Mouse (Mus musculus) cerebellum, postnatal 10 days (tissue): ENCODE measurements at regions not wholly inside any gene's neighbourhood (a gene's known extent, or its start where the extent isn't known, plus 50 kb on each side); places are given as distances from the start of the nearest gene placed in this dataset.
A peak's percentile ranks its signal among the peaks of the same experiment; 100 is the strongest.

Experiments
- DNase-seq, 2 experiments: peaks; one replicate each; pipeline ENCODE4 v3.0.0; 2021; ENCODE audit warnings: mixed read lengths in 2 of 2

DNA sequence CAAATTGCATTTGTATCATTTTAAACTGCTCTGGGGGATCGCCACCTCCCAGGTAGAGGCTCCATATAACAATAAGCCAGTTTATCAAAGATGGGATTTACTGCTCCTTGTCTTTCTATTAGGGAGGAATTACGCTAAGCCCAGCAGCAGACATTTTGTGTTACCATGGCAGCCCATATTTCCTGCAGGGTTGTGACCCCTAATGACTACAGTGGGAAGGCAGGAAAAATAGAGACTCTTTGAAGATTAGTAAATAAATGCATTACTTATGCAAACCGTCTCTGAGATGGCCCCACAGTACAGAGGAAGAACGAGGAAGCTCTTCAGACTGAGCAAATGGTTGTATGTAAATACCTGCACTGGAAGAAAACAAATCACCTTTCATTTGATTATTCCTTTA, 237.5 kb upstream of the Zic3 start:
- DNase-seq = peak in 1 of 2 experiments; percentile 7

DNA sequence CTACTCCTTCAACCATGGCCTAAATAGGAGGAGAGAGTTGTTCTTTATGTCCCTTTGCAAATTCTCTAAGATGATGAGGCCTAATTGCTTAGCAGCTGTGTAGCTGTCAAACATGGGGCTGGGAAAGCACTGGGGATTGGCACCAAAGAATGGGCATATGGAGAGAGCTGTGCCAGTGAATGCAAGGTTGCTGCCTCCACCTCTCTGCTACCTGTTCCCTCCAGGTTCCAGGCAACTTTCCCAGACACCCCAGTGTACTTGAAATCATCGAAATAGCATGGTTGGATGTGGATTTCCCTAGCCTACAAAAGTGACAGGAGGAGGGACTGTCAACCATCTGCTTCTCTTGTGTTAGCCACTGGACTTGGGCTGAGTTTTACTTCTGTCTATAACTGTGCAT, 234.9 kb upstream of the Zic3 start:
- peak; percentile 83 to 89 for DNase-seq

DNA sequence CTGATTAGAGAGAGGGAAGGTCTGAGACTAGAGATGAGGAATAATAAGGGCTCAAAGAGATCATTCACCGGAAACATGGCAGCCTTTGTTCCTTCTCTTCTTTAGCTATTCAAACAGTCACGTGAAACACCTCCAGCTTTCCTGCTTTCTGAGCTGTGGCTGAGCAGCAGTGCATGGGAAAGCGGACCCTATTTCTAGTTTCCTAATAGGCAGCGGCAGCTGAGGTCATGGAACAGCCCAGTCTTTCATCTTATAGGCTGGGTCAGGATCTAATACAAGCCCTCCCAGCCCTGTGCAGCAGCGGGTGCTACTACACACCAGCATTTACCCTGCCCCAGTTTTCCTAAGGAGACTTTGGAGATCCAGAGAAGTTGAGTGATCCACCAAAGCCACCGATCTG, 224.5 kb upstream of the Zic3 start:
- no peak for DNase-seq

DNA sequence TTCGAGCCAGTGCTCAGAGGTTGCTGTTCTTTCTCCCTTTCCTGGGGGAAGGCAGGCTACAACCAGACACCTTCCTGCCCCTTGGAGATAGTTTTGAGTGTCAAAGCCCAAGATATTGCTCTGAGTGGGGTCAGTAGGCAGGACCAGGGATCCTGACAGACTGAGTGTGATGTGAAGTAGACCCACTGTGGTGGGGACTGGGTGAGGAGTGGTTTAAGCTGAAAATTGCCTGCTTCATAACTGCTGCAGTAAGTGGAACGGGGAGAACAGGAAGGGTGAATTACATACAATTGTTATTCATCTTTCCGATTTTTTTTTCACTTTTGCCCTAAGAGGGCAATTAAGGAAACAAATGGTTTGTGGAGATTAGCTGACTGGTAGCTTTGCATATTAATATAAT, 224.1 kb upstream of the Zic3 start:
- no peak for DNase-seq

DNA sequence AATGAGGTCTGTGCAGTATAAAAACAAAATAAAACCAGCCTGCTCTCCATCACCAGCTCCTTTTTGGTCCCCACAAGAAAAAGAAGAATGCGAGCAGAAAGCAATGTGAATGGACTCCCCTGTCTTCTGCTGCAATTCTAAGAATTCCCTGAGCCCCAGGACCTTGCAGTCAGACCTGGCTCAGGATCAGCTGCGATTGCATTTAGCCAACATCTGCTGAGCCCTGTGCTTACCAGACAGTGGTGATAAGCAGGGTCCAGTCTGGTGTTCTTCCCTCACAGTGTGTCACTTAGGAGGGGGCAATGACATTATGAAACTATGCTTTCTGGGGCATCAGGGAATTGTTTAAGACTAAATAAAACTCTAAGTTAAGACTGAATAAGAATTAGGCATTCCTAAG, 223.6 kb upstream of the Zic3 start:
- no peak for DNase-seq
